Mouse (Mus musculus): ENCODE measurements around the gene Cd300lb.

Gene Cd300lb

DNA sequence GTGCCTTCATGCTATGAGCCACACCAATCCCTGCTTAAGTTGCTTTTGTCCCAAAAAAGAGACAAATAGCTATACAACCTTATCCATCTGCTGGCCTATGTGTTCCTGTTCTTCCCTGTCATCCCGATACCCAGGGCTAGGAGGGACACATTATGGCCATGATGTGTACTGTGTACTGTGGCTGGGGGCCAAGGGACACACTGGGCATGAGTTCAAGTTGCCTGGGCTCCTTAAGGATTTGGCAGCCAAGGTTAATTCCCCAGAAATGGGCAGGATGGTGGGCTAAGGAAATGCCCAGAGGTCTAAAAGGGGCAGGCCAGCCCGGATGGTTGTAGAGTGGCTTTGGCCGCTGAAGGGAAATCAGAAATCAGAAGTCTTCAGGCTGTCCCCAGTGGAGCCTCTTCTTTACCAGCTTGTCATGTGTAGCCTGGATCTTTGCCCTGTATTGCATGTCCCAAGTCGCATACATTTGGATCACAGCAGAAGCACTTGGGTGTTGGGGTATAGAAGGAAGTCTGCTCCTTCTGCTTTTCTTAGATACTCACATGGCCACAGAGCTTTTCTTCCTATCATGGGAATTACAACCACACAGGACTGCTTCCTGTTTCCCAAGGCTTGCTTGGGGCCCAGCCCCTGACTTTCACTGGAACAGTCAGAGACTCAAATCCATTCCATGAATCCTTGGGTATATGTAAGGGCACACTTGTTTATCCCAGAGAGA is 49.6 kb downstream of the Cd300lb start:
- no peak for DNase-seq (ENCODE audit: low read depth, low spot score)

DNA sequence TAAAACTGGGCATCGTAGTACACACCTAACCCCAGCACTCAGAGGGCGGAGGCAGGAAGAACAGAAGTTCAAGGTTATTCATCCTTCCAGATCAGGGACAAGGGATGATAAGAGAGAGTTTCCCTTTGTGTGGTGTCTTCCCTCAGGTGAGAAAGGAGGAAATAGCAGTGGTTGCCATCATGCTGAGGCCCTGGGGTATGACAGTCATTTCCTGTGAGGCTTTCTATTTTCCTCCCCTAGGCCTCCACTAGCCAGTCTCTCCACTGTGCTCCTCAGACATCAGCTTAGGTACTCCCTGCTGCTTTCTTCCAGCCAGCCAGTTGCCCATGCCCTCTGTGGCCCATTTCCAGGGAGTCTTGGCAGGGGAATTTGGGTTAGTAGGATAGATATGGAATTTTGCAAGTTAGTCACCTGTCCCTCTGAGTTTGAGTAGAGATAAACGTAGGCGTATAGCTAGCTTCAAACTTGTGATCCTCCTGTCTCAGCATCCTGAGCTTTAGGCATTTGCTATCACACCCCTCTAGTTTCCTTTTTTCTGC is 50.9 kb downstream of the Cd300lb start:
- DNase-seq (ENCODE audit: low read depth, low spot score): no peak

DNA sequence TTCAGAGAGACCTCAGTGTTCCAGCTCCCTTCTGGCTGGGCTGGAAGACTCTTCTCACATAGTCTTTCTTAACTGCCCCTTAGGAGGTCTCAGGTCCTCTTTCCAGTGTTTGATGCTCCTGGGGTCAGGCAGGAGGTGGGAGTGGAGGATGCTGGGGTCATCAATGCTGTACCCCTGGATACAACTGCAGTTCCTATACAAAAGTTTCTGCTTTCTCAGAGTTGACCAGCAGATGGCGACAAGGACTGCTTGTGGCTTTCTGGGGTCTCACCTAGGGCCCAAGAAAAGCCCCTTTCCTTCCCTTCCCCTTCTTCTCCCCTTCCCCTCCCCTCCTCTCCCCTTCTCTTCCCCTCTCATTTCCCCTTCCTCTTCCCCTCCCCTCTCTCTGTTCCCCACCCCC is 53.6 kb downstream of the Cd300lb start:
- no peak for DNase-seq (ENCODE audit: low read depth, low spot score)

DNA sequence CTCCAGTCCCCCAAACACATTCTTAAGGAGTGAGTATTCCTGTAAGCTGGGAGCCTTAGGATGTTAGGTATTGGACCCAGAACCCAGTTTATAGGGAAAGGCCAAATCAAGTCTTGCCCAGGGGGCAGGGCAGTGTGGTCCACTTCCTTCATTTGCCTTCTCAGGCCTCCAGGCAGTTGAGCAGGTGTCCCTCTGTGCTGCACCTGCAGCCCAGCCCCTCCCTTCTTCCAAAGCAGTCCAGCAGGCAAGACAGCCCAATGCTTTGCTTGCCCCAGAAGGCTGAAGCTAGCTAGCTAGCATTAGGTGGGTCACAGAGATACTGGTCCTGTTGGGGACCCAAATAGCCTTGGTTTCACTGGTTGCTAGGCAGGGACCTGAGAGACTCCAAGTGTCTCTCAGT is 54.0 kb downstream of the Cd300lb start:
- DNase-seq (ENCODE audit: low read depth, low spot score): no peak

DNA sequence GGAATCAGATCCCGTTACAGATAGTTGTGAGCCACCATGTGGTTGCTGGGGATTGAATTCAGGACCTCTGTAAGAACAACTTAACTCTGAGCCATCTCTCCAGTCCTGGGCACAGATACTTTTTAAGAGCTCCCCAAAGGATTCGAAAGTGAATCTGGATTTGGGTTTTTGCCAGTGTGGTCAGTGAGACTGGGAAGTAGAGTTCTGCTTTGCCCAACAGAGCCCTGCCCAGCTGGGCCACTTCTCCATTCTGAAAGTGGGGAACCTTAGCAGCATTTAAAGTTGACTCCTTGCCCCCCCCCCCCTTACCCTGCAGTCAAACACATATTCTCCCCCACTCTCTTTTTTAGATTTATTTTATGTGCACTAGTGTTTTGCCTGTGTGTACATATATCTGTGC is 54.5 kb downstream of the Cd300lb start:
- DNase-seq (ENCODE audit: low read depth, low spot score): no peak

DNA sequence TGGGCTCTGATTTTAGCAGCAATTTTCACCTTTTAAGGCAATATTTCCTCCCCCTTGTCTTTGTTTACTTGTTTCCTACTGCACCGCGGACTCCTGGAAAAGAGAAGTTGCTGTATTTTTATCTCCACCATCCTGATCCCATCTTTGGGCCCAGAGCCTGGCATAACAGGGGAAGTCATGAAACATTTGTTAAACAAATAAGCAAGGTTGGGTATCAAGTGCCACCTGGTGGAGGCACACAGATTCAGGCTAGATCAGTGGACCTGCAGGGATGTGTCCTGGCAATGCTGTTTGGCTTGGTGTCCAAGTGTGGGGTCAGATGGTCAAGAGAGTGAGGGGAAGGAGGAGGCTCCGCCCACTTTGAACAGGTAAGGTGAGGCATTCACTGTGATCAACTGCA is 57.0 kb downstream of the Cd300lb start:
- DNase-seq (ENCODE audit: low read depth, low spot score): peak; percentile 12

DNA sequence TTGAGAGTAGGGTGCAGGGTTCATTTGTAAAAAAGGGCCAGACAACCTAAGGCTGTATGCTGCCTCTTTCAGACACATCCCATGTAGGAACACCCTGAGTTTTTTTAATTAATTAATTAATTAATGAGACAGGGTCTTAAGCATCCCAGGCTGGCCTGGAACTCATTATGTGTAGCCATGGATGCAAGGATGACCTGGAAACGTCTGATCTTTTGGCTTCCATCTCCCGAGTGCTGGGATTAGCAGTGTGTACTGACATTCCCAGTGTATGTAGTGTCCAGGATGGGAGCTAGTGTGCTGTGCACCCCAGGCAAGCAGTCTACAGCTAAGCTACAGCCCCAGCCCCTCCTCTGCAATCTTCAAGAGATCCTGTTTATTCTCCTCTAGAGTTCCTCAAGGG is 57.6 kb downstream of the Cd300lb start:
- DNase-seq (ENCODE audit: low read depth, low spot score): no peak

DNA sequence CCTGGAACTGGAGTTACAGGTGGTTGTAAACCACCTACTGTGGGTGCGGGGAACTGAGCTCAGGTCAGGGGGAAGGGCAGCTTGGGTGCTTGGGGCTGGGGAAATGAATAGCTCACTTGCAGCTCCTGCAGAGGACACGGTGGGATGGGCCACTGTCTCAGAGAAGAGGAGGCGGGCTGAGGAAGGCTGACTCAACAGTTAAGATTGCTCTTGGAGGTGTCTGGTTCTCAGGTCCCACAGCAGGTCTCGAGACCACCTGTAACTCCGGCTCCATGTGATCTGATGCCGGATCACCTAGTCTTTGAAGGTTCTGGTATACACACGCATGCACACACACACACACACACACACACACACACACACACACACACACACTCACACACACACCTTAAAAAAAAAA is 58.0 kb downstream of the Cd300lb start:
- no peak for DNase-seq (ENCODE audit: low read depth, low spot score)

DNA sequence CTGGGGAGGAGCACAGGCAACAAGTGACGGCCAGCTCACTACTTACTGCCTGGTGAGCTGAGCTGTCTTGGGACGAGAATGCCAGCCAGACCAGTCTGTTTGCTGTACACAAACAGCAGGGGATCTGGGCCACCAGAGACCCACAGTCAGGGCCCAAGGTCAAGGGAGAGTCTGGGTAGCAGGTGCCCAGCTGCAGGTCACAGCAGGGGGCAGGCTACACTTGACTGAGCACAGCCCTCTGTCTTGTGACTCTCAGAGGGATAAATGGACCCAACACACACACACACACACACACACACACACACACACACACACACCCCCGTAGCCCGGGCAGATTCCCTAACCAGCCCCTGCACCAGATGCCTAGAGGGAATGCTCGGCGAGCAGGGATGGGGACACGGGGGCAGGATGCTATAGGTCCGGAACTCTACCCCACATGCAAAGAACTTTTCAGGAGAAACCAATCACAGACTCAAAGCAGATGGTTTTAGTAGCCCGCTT is 58.8 kb downstream of the Cd300lb start:
- DNase-seq (ENCODE audit: low read depth, low spot score): no peak

DNA sequence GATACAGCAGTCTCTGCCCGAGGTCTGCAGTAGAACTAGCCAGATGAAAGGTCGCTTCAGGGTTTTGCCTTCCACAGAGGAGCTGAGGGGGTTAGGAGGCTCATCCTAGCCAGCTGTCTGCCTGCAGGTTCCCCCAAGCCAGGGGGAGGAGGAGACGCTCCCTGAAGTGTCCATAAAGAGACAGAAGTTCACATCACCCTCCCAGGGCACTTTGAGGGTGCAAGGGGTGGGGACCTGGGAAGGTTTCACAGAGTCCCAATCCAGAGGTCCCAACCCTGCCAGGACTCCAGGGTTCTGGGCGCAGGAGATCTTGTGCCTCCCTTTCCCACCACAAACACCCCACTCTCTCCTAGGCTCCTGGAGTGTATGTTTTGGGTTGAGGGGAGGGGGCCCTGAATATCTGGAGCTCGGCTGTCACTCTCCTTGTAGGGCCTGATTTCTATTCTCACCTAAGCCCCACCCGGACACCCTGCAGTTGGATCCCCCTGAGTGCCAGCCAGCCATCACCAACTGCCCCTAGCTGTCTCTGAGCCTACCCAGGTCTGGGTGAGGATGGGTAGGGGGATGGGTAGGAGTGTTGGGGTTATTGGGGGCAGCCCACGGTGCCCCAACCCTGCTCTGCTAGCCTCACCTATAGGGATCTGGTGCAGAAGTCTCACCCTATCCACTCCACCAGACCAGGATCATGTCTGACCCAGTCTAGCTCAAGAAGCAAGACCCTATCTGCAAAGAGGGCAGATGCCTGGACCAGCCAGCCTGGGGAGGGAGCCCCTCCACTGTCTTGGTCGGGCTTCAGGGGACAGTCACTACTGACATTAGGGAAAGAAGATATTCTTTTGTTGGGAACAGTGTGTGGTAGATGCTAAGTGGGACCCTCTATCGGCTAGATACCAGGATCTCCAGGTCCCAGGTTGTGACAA is 59.7 kb downstream of the Cd300lb start:
- DNase-seq (ENCODE audit: low read depth, low spot score): no peak

DNA sequence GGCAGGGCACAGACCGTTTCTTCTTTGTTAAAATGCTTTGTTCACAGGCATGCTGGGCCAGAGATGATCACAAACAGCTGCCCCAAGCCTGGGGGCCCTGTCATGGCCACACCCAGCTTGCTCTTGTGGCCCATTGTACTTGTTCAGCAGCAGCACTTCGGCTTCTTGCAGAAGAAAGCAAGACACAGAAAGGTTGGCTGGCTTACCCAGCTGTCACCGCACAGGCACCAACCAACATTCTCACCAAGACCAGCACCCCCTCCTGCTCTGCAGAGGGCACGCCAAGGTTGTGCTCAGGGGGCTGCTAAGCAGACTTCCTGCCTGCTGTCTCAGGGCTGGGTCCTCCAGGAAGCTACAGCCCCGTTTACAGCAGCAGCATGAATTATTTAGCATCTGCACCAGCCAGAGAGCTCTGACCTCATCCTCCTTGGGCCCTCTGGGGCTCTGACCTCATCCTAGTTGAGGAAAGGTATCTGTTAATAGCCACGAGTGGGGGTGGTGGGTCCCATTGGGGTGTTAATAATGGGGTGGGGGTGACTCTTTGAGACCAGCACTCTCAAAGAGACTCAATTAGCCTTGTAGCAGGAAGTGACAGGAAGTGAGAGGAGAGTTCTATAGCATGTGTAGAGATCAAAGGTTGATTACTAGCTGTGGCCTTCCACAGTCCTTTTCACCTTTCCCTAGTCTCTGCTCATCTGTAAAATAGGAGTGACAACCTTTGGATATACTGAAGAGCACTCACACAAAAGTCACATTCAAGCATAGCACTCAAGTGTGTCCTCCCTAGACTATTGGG is 61.0 kb downstream of the Cd300lb start:
- DNase-seq (ENCODE audit: low read depth, low spot score): no peak

Measured in brain, embryonic 18.5 days (tissue).